Mouse (Mus musculus) brain, embryonic 14.5 days (tissue): ENCODE results near the gene Clpb.

Source experiments
- CTCF ChIP-seq: fragments of 200-500 bp; IDR thresholded peaks from 2 replicates; pipeline ENCODE4 v1.5.1; 2012; ENCODE audit warnings: inconsistent platforms, mild to moderate bottlenecking, moderate library complexity, borderline replicate concordance; ENCODE audit not compliant: insufficient read depth, insufficient read length; ENCODE audit errors: extremely low read depth
- POLR2A ChIP-seq: fragments of 200-500 bp; IDR thresholded peaks from 2 replicates; pipeline ENCODE4 v1.6.1; 2012; ENCODE audit warnings: mild to moderate bottlenecking, inconsistent platforms, borderline replicate concordance; ENCODE audit not compliant: poor library complexity, insufficient read depth, insufficient read length, severe bottlenecking; ENCODE audit errors: extremely low read depth

GRCm38 (mm10) chr7:101681565-101682071 lies 18.2 kb downstream of the Clpb start:
- no peak for TF ChIP-seq CTCF
- no peak for TF ChIP-seq POLR2A
